Mouse (Mus musculus) thymus, adult 2 months (tissue): ENCODE results near the gene Adcy10. TPM values are rescaled to one million over a fixed set of nuclear protein-coding genes. Genes with fewer than 3 reads are reported as not detected.

Experiments
- DNase-seq: peaks from one replicate; pipeline ENCODE4 v3.0.0; 2021
- H3K27ac ChIP-seq: fragments of 200-500 bp; 2 replicates; pipeline ENCODE4 v1.5.1; 2012; ENCODE audit warnings: low read length, control low read depth; ENCODE audit not compliant: control insufficient read depth, insufficient read depth
- H3K27me3 ChIP-seq: fragments of 200-500 bp; 2 replicates; pipeline ENCODE4 v1.6.1; 2012; ENCODE audit warnings: mild to moderate bottlenecking, low read length, moderate library complexity, mixed read lengths; ENCODE audit not compliant: control insufficient read depth, insufficient read depth
- H3K36me3 ChIP-seq: fragments of 200-500 bp; 2 replicates; pipeline ENCODE4 v1.6.1; 2012; ENCODE audit warnings: mild to moderate bottlenecking, low read length, moderate library complexity; ENCODE audit not compliant: control insufficient read depth, insufficient read depth
- H3K4me1 ChIP-seq: fragments of 200-500 bp; replicated peaks from 2 replicates; pipeline ENCODE4 v1.6.1; 2012; ENCODE audit warnings: low read length; ENCODE audit not compliant: control insufficient read depth, insufficient read depth
- H3K4me3 ChIP-seq: fragments of 200-500 bp; 2 replicates; pipeline ENCODE4 v1.5.1; 2012; ENCODE audit warnings: mild to moderate bottlenecking, low read length, control low read depth, moderate library complexity; ENCODE audit not compliant: control insufficient read depth, insufficient read depth
- CTCF ChIP-seq: fragments of 200-500 bp; IDR thresholded peaks from 2 replicates; pipeline ENCODE4 v1.5.1; 2012; ENCODE audit warnings: mild to moderate bottlenecking, control low read depth, low read length, moderate library complexity, borderline replicate concordance; ENCODE audit not compliant: control insufficient read depth, poor library complexity, insufficient read depth; ENCODE audit errors: extremely low read depth
- POLR2A ChIP-seq: fragments of 200-500 bp; IDR thresholded peaks from 2 replicates; pipeline ENCODE4 v1.6.1; 2012; ENCODE audit warnings: mild to moderate bottlenecking, low read length, control low read depth, moderate library complexity; ENCODE audit not compliant: control insufficient read depth, poor library complexity, insufficient read depth; ENCODE audit errors: extremely low read depth
- WGBS: fragments of 180-500 bp; shearing (Covaris S2); methylation state at CpG from one replicate; pipeline ENCODE4 v1.1.7; 2018; 5-methylcytosine and 5-hydroxymethylcytosine counted together
- polyA plus RNA-seq: library from polyadenylated mRNA; depleted of rRNA; stranded (reverse); fragments of >200 nt; gene quantifications from 2 replicates; pipeline ENCODE4 v1.2.3, GENCODE M21; 2012

Adcy10 gene
- polyA plus RNA-seq, 1 experiment: 0.18 TPM

- 81% methylated on average over 6 of the region's 6 CpGs for WGBS
Measured at GRCm38 (mm10) chr1:165605774-165606173, 120.8 kb downstream of the Adcy10 start.

GRCm38 (mm10) chr1:165608904-165609303 is 123.9 kb downstream of the Adcy10 start:
- DNase-seq: no peak
- Histone ChIP-seq H3K27ac (no peak overlapping the region), H3K4me3 (no peak overlapping the region), H3K4me1 (0 out of 2 replicates have a peak, but pooled peaks cover 2% of the 10 kb centered on the region), H3K27me3 (no peaks in the 10 kb centered on the region), H3K36me3 (no peaks in the 10 kb centered on the region)
- no peak for TF ChIP-seq POLR2A
- no peak for TF ChIP-seq CTCF
- WGBS: 96% methylated on average over 4 of the region's 4 CpGs

More at GRCm38 (mm10) chr1:165605774-165606173, 120.8 kb downstream of the Adcy10 start:
- Histone ChIP-seq H3K4me1 (no peaks in the 10 kb centered on the region), H3K27ac (no peak overlapping the region), H3K4me3 (no peak overlapping the region), H3K27me3 (no peaks in the 10 kb centered on the region), H3K36me3 (no peaks in the 10 kb centered on the region)
- no peak for TF ChIP-seq CTCF
- no peak for TF ChIP-seq POLR2A
- no peak for DNase-seq

- 0 out of 2 replicates have a peak, but pooled peaks cover 2% of the 10 kb centered on the region for H3K4me1 ChIP-seq
- H3K36me3 ChIP-seq: no peaks in the 10 kb centered on the region
- TF ChIP-seq CTCF (no peak), POLR2A (no peak)
- H3K27me3 ChIP-seq: no peaks in the 10 kb centered on the region
- no peak overlapping the region for H3K27ac ChIP-seq
- DNase-seq: no peak
- WGBS: 86% methylated on average over 7 of the region's 7 CpGs
- no peak overlapping the region for H3K4me3 ChIP-seq
Measured at GRCm38 (mm10) chr1:165609495-165610320, 124.7 kb downstream of the Adcy10 start.

GRCm38 (mm10) chr1:165610321-165610999 is 125.5 kb downstream of the Adcy10 start:
- H3K4me3 ChIP-seq: no peak overlapping the region
- 54% methylated on average over 9 of the region's 9 CpGs for WGBS
- H3K36me3 ChIP-seq: no peaks in the 10 kb centered on the region
- no peak for DNase-seq
- TF ChIP-seq POLR2A: no peak
- no peak for TF ChIP-seq CTCF
- H3K27me3 ChIP-seq: no peaks in the 10 kb centered on the region
- no peak overlapping the region for H3K27ac ChIP-seq
- H3K4me1 ChIP-seq: 0 out of 2 replicates have a peak, but pooled peaks cover 2% of the 10 kb centered on the region

GRCm38 (mm10) chr1:165612714-165613113 is 127.7 kb downstream of the Adcy10 start:
- Histone ChIP-seq H3K4me1 (0 out of 2 replicates have a peak, but pooled peaks cover 2% of the 10 kb centered on the region), H3K36me3 (no peaks in the 10 kb centered on the region), H3K27me3 (no peaks in the 10 kb centered on the region), H3K4me3 (no peak overlapping the region), H3K27ac (no peak overlapping the region)
- peak; percentile 42 for DNase-seq
- TF ChIP-seq CTCF (no peak), POLR2A (no peak)
- WGBS: 3% methylated on average over 5 of the region's 5 CpGs

- Histone ChIP-seq H3K27ac (no peak overlapping the region), H3K27me3 (no peaks in the 10 kb centered on the region), H3K4me1 (0 out of 2 replicates have a peak, but pooled peaks cover 2% of the 10 kb centered on the region), H3K36me3 (no peaks in the 10 kb centered on the region), H3K4me3 (no peak overlapping the region)
- no peak for DNase-seq
- WGBS: 91% methylated on average over 4 of the region's 4 CpGs
- TF ChIP-seq CTCF: no peak
- TF ChIP-seq POLR2A: no peak
Measured at GRCm38 (mm10) chr1:165613926-165614325, 128.9 kb downstream of the Adcy10 start.

- 0 out of 2 replicates have a peak, but pooled peaks cover 2% of the 10 kb centered on the region for H3K4me1 ChIP-seq
- H3K27ac ChIP-seq: no peak overlapping the region
- H3K4me3 ChIP-seq: no peak overlapping the region
- TF ChIP-seq POLR2A (no peak), CTCF (no peak)
- no peaks in the 10 kb centered on the region for H3K36me3 ChIP-seq
- 94% methylated on average over 3 of the region's 3 CpGs for WGBS
- H3K27me3 ChIP-seq: no peaks in the 10 kb centered on the region
- no peak for DNase-seq
Measured at GRCm38 (mm10) chr1:165614793-165615192, 129.8 kb downstream of the Adcy10 start.
